Mouse (Mus musculus) erythroblast, embryonic 14.5 days (primary cell): ENCODE measurements around the gene Zfp652.
A peak's percentile ranks its signal among the peaks of the same experiment; 100 is the strongest.

Experiments
- GATA1 ChIP-seq: IDR thresholded peaks from 2 replicates; pipeline ENCODE4 v1.6.1; 2012; ENCODE audit warnings: low read length, inconsistent platforms, mixed read lengths
- TAL1 ChIP-seq: IDR thresholded peaks from 3 replicates; pipeline ENCODE4 v1.6.1; 2012; ENCODE audit warnings: low read length, inconsistent platforms, mixed read lengths

- TF ChIP-seq GATA1 (peak; percentile 50), TAL1 (no peak)
These were observed 93.1 kb downstream of the Zfp652 start for GRCm38 (mm10) chr11:95805527-95805926.
